Mouse (Mus musculus) activated CD4-positive, CD25-positive, alpha-beta regulatory T cell, adult 4 months (primary cell): ENCODE results near the gene Rara. TPM values are rescaled to one million over a fixed set of nuclear protein-coding genes. Genes with fewer than 3 reads are reported as not detected.
A peak's percentile ranks its signal among the peaks of the same experiment; 100 is the strongest.
"Not testable (repeated sequence)": the region's sequence is repeated elsewhere in the genome, so short reads cannot be mapped to it uniquely, and the experiment has no call there.

Source experiments
- ATAC-seq: one replicate; pipeline ENCODE4 v1.8.0; 2017
- polyA plus RNA-seq, 2 experiments: library from polyadenylated mRNA; unstranded; fragments of 100-300 nt; shearing (Covaris generic); gene quantifications; one replicate each; pipeline ENCODE4 v1.2.1; 2017

Rara gene
- polyA plus RNA-seq, 2 experiments from 2014 or later: 9.0 to 13.7 TPM

DNA sequence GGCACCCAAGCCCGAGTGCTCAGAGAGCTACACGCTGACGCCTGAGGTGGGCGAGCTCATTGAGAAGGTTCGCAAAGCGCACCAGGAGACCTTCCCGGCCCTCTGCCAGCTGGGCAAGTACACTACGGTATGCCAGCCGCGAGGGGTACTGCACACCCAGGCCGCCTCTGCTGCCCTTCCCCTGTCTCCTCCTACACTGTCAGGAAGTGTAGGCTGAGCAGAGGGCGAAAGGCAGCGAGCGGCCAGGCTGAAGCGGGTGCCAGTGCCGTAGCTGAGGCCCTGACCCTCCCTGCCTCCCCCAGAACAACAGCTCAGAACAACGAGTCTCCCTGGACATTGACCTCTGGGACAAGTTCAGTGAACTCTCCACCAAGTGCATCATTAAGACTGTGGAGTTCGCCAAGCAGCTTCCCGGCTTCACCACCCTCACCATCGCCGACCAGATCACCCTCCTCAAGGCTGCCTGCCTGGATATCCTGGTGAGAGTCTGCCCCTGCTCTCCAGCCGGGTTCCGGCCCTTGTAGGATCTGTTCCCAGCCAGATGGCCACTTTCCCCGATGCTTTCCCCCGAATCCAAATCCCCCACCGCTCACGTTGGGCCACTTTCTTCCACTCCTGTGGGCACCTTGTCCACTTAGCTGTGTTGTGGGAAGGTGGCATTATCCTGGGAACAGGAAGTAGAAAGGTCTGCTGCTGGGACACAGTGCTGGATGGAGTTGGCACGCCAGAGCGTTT is 42.7 kb downstream of the Rara start:
- ATAC-seq: no peak

DNA sequence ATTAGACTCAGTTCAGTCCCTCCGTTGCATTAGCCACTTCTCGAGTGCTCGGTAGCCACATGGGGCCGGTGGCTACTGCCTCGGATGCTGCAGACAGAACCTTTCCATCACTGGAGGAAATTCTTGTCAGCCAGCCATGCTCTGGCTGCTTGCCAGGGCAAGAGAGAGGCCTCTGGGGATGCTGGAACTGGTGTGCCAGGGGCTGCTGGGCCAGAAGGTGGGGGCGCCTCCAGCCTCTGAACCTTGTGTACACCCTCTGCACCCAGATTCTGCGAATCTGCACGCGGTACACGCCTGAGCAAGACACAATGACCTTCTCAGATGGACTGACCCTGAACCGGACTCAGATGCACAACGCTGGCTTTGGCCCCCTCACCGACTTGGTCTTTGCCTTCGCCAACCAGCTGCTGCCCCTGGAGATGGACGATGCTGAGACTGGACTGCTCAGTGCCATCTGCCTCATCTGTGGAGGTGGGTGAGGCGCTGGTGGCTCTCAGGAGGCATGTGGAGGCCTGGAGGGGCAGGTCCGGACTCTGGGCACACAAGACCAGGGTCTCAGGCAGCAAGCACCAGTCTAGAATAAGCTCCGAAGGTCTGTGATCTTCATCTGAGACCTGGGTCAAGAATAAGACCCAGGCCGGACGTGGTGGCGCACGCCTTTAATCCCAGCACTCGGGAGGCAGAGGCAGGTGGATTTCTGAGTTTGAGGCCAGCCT is 43.9 kb downstream of the Rara start:
- no peak for ATAC-seq

DNA sequence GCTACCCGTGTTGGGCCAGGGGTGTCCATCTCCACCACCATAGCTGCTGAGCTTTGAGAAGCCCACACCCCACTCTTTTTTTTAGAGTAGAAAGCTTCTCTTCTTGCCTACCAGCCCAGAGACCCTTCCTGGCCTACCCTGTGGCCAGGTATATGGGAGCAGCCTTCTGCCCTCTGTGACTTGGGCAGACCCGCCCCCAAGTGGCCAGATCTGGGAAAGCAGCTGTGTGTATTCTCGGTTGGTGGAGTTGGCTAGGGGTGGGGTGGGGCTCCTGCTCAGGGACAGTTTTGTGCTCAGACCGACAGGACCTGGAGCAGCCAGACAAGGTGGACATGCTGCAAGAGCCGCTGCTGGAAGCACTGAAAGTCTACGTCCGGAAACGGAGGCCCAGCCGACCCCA is 44.6 kb downstream of the Rara start:
- peak; percentile 50 for ATAC-seq

DNA sequence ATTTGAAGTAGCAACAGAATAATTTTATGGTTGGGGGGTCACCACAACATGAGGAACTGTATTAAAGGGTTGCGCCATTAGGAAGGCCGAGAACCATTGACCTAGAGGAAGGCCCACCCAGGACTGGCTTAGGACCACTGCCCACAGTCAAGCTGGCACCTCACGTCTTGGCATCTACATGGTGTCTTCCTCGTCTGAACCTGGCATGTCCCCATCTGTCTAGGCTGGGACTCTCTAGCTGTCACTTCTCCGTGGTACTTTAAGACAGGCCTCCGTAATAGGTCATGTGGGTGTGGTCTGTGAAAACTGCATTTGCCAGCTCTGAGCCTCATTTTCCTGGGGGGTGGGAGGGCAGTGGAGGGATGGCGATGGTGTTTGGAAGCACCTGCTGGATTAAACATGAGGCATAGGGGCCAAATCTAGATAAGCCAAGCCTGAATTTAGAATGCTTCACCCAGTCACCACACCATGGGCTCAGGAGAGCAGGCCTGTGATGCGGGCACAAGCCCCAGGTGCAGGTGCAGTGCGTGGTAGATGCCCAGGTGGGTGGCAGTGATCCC is 45.3 kb downstream of the Rara start:
- no peak for ATAC-seq

DNA sequence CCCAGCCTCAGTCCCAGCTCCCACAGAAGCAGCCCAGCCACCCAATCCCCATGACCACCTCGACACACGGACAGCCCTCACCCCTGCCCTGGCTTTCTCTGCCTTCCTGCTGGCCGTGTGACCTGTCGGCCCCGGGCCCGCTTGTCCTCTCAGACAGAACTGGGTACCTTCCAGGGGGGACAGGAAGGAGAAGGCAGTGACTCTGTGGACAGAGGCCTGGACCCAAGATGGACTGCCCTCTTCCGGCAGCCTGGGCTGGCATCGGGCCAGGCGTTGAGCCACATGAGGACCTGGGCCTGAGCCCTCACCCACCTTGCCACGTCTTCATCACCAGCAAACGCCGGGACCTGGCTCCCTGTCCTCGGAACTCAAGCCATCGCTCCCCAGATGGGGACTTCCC is 46.0 kb downstream of the Rara start:
- ATAC-seq: no peak

DNA sequence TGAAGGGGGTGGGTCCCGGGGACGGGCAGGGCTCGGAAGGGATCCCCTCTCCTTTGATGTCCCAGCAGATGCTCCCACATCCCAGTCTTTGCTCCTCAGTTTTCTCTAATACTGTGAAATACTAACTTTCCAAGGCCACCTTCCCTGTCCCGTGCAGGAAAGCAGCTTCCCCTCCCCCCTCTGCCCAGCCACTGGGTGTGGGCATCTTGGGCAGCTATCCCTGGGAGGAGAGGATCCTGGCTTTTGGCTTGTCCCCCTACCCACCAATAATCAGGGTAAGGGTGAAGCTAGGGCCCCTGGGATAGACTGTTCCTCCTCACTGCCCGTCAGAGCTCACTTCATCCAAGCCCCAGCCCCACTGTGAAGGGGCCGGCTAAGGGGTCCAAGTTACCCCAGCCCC is 46.6 kb downstream of the Rara start:
- no peak for ATAC-seq

DNA sequence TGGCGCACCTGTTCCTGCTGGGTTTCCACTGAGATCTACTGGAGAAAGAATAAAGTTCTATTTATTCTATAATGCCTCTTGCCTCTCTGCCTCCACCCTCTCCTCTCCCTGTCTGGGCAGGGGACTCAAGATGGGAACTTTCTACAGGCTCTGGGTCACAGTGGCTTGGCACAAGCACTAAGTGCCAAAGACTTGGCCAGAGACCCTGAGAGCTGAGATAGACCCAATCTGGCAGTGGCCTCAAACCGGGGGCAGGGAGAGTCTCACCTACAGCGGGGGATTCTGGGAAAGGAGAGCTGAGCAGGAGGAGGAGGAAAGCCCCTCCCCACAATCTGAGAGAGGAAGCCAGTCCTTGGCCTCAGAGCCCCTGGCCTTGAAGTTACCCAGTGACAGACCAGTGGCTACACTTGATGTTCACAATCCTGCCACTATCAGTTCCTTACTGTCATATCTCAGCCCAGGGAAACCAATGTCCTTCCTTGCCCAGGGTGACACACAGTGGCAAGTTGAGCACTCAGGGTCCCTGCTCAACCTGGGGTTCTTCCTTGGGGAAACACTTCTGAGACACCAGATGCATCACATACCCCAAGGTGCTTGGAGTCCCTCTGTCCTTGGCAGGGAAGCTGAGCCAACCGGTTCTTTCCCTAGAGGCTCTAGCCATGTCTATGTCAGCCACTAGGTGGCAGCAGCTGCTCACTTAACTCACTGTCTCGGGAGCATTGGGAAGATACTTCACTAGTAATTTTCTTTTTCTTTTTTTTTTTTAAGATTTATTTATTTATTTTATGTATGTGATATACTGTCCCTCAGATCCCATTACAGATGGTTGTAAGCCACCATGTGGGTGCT is 47.5 kb downstream of the Rara start:
- peak; percentile 53 for ATAC-seq

DNA sequence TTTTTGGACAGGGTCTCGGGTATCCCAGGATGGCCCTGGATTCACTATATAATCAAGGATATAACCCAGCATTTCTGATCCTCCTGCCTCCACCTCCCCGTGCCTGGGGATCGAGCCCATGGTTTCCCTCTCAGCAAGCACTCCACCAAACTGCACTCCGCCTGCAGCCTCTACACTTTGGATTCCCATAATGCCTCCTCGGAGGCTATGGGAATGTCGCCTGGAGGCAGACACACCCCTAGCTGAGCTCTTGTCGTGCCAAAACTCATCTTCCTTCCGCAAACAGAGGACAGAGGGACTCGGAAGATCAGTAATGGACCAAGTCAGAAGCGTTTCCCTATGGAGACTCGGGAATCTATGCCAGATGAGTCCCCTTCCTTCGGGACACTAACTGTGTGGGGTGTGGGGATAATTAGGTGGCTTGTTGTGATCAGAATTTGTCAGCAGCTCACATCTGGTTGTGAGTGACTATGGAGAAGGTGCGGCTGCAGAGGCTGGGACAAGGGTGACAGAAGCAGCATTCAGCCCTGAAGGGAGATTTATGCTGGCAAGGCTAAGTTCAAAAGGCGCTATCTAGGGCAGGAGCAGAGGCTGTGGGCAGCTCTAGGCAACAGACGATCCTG is 51.0 kb downstream of the Rara start:
- ATAC-seq: no peak

DNA sequence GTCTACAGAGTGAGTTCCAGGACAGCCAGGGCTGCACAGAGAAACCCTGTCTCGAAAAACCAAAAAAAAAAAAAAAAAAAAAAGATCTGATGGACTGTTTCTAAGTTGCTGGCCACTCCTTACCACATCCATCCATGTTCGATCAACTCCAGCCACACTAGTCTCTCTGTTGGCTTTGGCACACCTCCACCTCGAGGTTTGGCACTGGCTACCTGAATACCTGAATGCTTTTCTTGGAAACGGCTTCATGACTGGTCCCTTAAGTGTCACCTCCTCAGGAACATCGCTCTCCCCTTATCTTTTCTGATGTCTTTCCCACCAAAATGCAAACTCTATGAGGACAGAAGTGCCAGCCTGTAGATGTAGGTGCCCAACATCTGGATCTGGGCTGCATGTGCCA is 51.7 kb downstream of the Rara start:
- ATAC-seq: no peak

DNA sequence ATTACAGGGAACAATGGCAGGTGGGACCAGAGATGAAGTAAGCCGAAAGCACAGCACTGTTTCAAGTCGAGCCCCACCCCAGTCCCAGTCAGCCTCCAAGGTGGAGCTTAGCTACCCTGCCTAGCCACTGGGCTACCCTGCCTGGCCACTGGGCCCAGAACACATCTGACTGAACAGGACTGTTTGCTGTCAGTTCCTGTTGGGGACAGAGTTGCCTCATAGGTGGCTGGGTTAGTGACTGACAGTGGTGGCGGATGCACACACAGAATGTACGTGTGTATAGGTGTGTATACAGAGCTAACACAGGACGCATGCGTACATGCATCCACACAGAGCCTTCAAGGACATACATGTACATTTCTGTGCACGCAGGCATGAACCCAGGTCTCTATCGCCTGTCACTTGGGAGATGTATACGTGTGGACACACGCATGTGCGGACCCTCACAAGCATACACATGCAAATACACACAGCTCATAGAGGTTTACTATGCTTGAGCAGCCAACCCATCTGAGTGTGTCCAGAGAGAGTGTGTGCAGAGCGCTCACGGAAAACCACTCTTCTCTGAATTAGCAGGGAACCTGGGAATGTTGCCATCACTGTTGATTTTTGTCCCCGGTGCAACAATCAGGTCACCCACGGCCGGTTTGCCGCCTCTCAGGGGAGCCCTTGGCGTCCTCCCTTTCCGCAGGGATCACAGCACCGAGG is 53.8 kb downstream of the Rara start:
- no peak for ATAC-seq

DNA sequence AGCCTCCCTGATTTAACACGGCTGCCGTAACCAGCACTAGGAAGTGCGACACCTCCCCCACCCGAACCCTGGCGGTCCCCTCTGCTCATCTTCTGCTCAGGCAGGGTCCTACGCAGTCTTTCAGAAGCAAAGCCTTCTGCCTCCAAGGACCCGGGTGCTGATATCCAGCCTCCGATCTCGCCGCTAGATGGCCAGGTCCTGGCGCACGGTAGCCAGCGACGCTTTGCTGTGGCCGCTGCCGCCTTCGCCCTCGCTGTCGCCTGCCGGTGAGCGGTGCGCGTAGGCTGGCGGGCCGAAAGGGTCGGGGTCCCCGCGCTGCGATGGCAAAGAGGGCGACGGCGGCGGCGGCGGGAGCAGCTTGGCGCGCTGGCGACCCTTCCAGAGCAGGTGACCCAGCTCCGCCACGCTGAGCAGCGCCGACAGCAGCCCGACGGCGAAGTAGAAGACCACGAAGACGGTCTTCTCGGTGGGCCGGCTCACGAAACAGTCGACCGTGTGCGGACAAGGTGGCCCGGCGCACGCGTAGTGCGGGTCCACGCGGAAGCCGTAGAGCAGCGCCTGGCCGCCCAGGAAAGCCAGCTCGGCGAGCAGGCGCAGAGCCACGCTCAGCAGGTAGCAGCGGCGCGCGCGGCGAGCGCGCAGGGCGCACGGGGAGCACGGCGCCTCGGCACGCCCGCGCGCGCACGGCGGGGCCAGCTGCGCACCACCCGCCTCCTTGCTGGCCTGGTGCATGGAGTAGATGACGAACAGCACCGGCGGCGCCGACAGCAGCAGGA is 54.6 kb downstream of the Rara start:
- peak; percentile 56 for ATAC-seq

DNA sequence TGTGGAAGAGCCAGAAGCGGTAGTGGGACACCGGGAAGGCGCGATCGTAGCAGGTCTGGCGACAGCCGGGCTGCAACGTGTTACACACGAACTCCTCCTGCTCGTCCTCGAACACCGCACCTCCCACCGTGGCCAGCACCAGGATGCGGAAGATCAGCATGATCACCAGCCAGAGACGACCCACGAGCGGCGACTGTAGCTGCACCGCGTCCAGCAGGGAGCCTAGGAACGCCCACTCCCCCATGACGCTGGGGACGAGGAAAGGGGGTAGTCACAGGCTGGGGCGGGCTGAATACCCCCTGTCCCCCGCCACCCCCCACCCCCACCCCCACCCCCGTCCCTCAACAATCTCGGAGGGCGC is 55.1 kb downstream of the Rara start, which contains the start of gene Gjd3:
Gene Gjd3, minus strand, starts transcription at position 244 of the 361 bp plus-strand sequence.
- no peak for ATAC-seq

DNA sequence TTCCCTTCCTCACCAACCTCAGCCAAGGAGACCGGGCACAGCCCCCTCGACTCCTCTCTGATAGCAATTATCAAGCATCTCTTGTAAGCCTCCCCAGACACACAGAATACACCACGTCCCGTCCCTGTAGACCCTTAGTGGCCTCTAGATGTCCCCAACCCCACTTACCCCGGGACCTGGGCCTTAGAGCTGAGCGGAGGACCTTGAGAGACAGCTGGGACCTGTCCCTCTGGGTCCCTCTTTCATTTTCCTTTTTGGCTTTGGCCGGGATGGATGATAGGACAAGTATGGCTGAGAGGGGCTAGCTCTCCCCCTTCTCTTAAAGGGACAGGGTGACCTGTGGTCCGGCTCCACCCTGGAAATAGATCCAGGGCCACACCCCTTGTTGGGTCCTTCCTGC is 55.9 kb downstream of the Rara start:
- no peak for ATAC-seq

DNA sequence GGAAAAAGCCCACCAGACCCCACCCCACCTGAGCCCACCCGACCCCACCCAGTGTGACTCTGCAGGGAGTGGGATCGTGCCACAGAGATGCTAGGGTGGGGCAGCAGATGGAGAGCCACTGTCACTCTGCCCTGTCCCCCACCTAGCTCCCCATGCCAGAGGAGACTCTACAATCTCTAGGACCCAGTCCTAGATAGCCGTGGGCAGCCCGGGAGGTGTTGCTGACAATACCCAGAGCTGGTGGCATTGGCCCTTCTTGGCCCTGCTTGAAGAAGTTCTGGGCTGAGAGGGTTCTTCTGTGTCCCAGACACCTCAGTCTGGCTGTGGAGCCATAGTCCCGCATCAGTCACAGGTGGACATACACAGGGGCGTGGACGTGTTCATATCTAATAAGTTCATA is 57.9 kb downstream of the Rara start:
- no peak for ATAC-seq

DNA sequence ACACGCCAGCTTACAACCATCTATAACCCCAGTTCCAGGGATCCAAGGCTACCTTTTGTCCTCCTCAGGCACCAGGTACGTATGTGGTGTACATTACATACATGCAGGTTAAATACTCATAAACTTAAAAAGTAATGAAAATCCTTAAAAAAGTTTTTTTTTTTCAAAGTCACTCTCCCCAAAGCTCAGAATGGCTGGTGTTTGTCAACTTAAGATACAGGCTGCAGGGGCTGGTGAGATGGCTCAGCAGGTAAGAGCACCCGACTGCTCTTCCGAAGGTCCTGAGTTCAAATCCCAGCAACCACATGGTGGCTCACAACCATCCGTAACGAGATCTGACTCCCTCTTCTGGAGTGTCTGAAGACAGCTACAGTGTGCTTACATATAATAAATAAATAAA is 60.6 kb downstream of the Rara start:
- ATAC-seq: not testable (repeated sequence)

DNA sequence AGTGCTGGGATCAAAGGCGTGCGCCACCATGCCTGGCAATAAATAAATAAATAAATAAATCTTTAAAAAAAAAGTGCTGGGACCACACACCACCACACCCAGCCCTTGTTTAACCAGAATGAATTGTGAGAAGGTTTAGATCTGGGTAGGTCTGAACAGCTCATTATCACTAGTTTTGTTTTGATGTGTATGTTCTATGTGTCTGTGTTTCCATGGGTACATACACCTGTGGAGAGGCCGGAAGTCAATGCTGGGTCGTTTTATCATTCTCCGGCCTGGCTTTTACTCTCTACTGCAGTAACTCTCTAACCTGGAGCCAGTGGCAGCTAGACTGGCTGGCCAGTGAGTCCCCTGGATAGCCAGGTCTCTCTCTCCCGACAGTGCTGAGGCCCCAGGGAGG is 63.2 kb downstream of the Rara start:
- ATAC-seq: peak; percentile 63

DNA sequence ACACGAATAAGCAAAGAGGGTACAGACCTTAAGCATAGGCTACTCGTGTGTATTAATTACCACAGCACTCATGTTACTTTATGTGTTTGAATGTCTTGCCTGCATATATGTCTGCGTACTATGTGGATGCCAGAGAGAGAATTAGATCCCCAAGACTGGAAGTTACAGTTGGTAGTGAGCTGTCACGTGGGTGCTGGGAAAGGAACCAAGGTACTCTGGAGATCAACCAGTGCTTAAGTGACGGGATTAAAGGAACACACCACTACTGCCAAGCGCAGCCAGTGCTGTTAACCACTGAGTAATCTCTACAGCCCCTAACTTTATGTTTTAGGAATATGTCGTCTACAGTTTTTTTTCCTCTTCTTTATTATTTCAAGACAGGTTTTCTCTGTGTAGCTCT is 68.4 kb downstream of the Rara start:
- no peak for ATAC-seq

DNA sequence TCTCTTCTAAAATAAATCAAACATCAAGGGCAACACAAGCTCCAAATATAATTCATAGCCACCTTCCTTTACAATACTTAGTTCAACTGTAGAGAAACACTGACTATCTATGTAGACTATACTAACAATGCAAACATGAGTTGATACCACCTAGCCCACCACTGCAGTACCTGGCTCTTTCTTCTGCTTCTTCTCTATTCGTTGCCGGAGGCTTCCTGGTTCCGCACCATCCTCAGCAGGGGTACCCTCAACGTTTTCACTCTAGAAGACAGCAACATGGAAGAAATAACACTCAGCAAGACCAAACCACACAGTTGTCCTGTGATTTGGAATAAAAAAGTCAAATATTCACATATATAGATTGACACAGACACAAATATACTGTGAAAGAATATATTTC is 70.0 kb downstream of the Rara start:
- ATAC-seq: no peak

DNA sequence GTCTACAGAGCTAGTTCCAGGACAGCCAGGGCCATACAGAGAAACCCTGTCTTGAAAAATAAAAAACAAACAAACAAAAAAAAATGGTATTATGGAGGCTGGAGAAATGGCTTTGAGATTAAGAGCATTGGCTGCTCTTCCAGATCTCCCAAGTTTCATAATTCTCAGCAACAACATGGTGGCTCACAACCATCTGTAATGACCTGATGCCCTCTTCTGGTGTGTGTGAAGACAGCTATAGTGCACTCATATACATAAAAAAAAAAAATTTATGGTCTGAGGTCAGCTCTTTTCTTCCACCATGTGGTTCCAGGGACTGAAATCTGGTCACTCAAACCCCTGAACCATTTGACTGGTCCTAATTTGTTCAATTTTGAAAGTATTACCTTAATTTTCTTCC is 71.2 kb downstream of the Rara start:
- ATAC-seq: no peak

DNA sequence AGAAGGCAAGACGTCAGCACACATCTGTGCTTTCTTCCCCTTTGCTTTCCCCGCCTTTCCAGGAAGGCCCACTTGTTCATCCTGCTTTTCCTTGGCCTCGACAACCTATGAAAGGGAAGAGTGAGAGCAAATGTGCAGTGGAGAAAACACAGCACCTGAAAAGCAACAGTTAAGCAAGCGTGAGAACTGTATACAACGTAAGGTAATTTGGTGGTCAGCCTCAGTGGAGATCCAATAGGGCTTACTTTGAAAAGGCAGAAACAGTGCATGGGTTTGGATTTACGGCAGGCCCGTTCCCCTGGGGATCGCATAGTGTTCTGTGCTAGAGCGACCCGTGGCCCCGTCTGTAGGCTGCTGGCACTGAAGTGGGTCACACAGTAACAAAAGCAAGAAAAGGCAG is 71.6 kb downstream of the Rara start:
- ATAC-seq: no peak

DNA sequence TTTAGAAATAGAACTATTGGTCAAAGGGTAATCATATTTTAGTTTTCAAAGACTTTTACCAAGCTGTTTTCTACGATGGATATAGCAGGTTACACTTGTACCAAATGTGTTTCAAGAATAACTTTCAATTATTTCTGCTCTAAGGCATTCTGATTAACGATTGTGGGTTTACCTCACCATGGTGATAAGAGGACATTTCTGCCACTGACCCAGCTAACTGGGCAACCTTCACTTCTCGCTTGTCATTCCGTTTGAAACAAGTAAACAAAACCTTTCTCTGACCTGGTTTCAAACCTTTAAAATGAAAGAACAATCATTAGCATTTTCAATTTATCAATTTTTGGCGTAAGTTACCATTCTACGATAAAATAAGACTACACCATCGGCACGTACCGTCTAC is 79.2 kb downstream of the Rara start:
- ATAC-seq: no peak
